Mouse (Mus musculus): ENCODE results near the gene Mid1. TPM values are rescaled to one million over a fixed set of nuclear protein-coding genes. Genes with fewer than 3 reads are reported as not detected.
"Not testable (repeated sequence)": the region's sequence is repeated elsewhere in the genome, so short reads cannot be mapped to it uniquely, and the experiment has no call there.

The Mid1 gene
- total RNA-seq, 1 experiment from 2014 or later: 9.8 TPM

DNA sequence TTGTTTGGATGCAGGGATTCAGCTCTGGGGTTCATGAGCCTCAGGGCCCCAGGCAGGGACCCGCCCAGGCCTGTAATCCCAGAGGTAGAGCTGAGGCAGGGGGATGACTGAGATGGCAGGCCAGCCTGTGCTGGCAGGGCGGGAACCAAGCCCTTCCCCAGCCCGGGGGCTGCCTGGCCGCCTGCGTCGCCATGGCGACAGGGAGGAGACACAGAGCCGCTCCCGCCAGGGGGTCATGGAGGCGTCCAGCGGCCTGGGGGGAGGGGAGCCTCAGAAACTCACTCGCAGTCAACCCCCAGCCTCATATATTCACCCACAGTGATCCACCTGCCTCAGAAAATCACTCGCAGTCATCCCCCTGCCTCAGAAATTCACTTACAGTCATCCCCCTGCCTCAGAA, 320.2 kb downstream of the Mid1 start:
- ATAC-seq (ENCODE audit: extremely low read depth, insufficient number of reproducible peaks, low FRiP score, poor library complexity, severe bottlenecking): not testable (repeated sequence)

DNA sequence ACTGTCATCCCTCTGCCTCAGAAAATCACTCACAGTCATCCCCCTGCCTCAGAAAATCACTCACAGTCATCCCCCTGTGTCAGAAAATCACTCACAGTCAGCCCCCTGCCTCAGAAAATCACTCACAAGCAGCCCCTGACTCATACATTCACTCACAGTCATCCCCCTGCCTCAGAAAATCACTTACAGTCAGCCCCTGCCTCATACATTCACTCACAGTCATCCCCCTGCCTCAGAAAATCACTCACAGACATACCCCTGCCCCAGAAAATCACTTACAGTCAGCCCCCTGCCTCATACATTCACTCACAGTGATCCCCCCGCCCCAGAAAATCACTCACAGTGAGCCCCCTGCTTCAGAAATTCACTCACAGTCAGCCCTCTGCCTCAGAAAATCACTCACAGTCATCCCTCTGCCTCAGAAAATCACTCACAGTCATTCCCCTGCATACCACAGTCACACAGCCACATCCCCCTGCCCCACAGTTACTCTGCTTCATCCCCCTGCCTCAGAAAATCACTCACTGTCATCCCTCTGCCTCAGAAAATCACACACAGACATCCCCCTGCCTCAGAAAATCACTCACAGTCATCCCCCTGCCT, 320.8 kb downstream of the Mid1 start:
- ATAC-seq (ENCODE audit: extremely low read depth, insufficient number of reproducible peaks, low FRiP score, poor library complexity, severe bottlenecking): not testable (repeated sequence)

DNA sequence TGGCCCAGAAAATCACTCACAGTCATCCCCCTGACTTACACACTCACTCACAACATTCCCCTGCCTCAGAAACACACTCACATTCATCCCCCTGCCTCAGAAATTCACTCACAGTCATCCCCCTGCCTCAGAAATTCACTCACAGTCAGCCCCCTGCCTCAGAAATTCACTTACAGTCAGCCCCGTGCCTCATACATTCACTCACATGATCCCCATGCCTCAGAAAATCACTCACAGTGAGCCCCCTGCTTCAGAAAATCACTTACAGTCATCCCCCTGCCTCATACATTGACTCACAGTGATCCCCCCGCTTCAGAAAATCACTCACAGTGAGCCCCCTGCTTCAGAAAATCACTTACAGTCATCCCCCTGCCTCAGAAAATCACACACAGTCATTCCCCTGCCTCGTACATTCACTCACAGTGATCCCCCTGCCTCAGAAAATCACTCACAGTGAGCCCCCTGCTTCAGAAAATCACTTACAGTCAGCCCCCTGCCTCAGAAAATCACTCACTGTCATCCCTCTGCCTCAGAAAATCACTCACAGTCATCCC, 321.8 kb downstream of the Mid1 start:
- ATAC-seq (ENCODE audit: extremely low read depth, insufficient number of reproducible peaks, low FRiP score, poor library complexity, severe bottlenecking): not testable (repeated sequence)

DNA sequence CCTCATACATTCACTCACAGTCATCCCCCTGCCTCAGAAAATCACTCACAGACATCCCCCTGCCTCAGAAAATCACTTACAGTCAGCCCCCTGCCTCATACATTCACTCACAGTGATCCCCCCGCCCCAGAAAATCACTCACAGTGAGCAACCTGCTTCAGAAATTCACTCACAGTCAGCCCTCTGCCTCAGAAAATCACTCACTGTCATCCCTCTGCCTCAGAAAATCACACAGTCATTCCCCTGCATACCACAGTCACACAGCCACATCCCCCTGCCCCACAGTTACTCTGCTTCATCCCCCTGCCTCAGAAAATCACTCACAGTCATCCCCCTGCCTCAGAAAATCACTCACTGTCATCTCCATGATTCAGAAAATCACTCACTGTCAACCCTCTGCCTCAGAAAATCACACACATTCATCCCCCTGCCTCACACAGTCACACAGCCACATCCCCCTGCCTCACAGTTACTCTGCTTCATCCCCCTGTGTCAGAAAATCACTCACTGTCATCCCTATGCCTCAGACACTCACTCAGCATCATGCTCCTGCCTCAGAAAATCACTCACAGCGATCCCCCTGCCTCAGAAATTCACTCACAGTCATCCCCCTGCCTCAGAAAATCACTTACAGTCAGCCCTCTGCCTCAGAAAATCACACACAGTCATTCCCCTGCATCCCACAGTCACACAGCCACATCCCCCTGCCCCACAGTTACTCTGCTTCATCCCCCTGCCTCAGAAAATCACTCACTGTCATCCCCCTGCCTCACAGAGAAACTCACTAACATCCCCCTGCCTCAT, 322.6 kb downstream of the Mid1 start:
- ATAC-seq (ENCODE audit: extremely low read depth, insufficient number of reproducible peaks, low FRiP score, poor library complexity, severe bottlenecking): not testable (repeated sequence)

DNA sequence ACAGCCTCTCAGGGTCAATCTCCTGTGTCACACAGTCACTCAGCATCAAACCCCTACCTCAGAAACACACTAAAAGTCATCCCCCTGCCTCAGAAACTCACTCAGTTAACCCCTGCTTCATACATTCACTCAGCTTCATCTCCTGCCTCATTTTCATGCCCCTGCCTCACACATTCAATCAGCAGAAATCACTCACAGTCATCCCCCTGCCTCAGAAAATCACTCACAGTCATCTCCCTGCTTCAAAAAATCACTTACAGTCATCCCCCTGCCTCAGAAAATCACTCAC, 323.1 kb downstream of the Mid1 start:
- ATAC-seq (ENCODE audit: extremely low read depth, insufficient number of reproducible peaks, low FRiP score, poor library complexity, severe bottlenecking): not testable (repeated sequence)

DNA sequence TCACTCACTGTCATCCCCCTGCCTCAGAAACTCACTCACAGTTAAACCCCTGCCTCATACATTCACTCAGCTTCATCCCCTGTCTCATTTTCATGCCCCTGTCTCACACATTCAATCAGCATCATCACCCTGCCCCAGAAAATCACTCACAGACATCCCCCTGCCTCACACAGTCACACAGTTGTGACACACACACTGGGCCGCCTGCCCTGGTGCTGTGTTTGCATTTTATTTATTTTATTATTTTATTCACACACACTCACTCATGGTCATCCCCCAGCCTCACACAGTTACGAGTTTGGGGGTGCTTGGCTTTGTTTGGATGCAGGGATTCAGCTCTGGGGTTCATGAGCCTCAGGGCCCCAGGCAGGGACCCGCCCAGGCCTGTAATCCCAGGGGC, 323.6 kb downstream of the Mid1 start:
- not testable (repeated sequence) for ATAC-seq (ENCODE audit: extremely low read depth, insufficient number of reproducible peaks, low FRiP score, poor library complexity, severe bottlenecking)

DNA sequence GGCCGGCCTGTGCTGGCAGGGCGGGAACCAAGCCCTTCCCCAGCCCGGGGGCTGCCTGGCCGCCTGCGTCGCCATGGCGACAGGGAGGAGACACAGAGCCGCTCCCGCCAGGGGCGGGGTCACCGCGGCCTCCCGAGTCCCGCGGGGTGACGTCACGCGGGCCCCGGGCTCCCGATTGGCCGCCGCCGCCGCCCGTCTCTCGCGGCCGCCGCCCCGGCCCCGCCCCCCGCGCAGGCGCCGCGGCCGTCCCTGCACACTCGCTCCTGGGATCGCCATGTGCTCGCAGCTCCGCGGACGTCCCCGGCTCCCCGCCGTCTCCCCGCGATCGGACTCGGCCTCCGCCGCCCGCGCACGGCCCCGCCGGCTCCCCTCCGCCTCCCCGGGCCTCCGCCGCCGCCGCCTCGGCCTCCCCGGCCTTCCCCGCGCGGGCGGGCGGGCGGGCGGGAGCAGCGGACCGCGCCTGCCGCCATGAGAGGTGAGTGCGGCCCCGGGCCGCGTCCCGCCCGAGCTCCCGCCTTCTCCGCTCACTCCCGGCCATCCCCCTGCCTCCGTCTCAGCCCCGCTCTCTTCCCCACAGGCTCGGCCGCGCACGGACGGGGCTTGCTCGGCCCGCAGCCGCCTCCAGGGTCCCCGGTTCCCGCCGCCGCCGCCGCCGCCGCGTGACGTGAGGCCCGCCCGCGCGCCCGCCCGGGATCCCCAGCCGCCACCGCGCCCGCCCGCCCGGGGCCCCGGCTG, 324.2 kb downstream of the Mid1 start, which contains the start of gene Gm21887:
Gene Gm21887, plus strand, starts transcription at position 644 of the 735 bp plus-strand sequence.
- ATAC-seq (ENCODE audit: extremely low read depth, insufficient number of reproducible peaks, low FRiP score, poor library complexity, severe bottlenecking): peak; percentile 17

DNA sequence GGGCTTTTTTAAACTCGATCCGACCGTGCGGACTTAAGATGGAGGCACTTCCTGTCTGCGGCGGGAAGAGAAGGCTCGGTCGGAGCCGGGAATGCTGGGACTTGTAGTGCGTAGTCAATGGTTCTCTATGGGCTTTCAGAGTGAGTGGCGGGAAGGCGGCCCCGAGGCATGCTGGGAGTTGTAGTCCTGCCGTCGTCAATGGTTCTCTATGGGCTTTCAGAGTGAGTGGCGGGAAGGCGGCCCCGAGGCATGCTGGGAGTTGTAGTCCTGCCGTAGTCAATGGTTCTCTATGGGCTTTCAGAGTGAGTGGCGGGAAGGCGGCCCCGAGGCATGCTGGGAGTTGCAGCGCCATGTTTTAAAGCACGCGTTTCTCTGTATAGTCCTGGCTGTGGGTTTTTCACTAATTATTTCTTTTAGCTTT, 324.8 kb downstream of the Mid1 start:
- peak; percentile 91 for ATAC-seq (ENCODE audit: extremely low read depth, insufficient number of reproducible peaks, low FRiP score, poor library complexity, severe bottlenecking)

DNA sequence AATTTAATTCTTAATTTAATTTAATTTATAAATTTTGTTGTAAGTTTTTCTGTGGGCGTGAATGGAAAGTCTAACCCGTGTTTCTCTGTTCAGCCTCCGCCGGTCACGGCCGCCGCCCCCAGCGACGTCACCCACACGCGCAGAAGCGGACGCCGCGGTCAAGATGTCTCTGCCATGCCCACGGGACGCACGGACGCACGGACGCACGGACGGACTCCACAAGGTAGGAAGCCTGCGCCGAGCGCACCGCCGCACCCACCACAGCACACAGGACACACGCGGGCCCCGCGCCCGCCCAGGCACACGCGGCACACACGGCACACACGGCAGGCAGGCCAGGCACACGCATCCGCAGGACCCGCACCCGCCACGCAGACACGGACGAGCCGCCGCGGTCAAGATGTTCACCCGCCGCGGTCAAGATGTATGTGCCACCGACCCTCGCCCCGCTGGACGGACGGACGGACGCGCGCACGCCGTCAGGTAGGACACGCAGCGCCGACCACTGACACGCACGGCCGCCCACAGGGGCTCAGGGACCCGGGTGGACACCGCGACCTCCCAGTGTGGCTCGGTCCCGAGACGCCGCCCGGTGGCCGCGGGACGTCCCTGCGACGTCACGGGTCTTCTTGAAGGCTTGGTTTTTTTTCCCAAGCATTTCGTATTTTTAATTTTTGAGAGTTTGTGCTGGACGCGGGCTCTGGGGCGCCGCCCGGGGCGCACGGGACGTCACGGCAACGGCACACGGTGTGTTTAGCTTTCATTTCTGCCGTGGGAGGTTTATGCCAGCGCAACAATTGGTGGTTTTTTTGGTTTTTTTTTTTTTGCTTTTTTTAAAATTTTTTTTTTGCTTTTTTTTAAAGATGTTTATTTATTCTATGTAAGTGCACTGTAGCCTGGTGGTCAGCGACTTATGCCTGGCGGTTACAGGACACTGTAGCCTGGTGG, 325.9 kb downstream of the Mid1 start:
- peak; percentile 3; the same call in 1 of the 2 replicates for ATAC-seq (ENCODE audit: extremely low read depth, insufficient number of reproducible peaks, low FRiP score, poor library complexity, severe bottlenecking)

DNA sequence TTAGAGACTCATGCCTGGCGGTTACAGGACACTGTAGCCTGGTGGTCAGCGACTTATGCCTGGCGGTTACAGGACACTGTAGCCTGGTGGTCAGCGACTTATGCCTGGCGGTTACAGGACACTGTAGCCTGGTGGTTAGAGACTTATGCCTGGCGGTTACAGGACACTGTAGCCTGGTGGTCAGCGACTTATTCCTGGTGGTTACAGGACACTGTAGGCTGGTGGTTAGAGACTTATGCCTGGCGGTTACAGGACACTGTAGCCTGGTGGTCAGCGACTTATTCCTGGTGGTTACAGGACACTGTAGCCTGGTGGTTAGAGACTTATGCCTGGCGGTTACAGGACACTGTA, 326.5 kb downstream of the Mid1 start:
- not testable (repeated sequence) for ATAC-seq (ENCODE audit: extremely low read depth, insufficient number of reproducible peaks, low FRiP score, poor library complexity, severe bottlenecking)

DNA sequence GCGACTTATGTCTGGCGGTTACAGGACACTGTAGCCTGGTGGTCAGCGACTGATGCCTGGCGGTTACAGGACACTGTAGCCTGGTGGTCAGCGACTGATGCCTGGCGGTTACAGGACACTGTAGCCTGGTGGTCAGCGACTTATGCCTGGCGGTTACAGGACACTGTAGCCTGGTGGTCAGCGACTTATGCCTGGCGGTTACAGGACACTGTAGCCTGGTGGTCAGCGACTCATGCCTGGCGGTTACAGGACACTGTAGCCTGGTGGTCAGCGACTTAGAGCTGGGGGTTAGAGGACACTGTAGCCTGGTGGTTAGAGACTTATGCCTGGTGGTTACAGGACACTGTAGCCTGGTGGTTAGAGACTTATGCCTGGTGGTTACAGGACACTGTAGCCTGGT, 328.4 kb downstream of the Mid1 start:
- not testable (repeated sequence) for ATAC-seq (ENCODE audit: extremely low read depth, insufficient number of reproducible peaks, low FRiP score, poor library complexity, severe bottlenecking)

DNA sequence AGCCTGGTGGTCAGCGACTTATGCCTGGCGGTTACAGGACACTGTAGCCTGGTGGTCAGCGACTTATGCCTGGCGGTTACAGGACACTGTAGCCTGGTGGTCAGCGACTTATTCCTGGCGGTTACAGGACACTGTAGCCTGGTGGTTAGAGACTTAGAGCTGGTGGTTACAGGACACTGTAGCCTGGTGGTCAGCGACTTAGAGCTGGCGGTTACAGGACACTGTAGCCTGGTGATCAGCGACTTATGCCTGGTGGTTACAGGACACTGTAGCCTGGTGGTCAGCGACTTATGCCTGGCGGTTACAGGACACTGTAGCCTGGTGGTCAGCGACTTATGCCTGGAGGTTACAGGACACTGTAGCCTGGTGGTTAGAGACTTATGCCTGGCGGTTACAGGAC, 329.0 kb downstream of the Mid1 start:
- not testable (repeated sequence) for ATAC-seq (ENCODE audit: extremely low read depth, insufficient number of reproducible peaks, low FRiP score, poor library complexity, severe bottlenecking)

DNA sequence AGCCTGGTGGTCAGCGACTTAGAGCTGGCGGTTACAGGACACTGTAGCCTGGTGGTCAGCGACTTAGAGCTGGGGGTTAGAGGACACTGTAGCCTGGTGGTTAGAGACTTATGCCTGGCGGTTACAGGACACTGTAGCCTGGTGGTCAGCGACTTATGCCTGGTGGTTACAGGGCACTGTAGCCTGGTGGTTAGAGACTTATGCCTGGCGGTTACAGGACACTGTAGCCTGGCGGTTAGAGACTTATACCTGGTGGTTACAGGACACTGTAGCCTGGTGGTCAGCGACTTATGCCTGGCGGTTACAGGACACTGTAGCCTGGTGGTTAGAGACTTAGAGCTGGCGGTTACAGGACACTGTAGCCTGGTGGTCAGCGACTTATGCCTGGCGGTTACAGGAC, 330.9 kb downstream of the Mid1 start:
- ATAC-seq (ENCODE audit: extremely low read depth, insufficient number of reproducible peaks, low FRiP score, poor library complexity, severe bottlenecking): not testable (repeated sequence)

DNA sequence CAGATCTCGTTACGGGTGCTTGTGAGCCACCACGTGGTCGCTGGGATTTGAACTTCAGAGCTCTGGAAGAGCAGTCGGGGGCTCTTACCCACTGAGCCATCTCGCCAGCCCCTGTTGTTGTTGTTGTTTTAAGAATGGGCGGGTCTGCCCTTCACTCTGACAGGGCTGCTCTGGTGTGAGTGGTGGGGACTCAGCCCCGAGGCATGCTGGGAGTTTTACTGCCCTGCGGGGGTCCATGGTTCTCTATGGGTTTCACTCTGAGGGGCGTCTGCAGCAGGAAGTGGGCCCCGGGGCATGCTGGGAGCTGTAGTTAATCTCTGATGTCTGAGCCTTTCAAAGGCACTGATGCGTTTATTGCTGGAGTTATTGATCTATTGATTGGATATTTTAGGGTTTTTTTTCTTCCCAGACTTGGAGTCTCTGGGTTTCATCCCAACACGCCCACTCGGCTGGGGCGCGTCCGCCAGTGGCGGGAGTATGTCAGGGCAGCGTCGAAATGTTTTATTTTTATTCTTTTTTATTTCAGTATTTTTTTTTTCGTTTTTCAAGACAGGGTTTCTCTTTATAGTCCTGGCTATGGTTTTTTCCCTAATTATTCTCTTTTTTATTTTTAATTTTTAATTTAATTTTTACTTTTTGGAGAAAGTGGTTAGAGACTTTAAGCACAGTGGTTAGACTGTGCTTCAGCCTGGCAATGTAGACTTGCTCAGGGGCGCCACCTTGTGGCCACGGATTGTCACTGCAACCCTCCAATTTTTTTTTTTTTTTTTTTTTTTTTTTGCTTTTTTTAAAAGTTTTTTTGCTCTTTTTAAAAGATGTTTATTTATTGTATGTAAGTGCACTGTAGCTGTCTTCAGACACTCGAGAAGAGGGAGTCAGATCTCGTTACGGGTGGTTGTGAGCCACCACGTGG, 332.6 kb downstream of the Mid1 start:
- ATAC-seq (ENCODE audit: extremely low read depth, insufficient number of reproducible peaks, low FRiP score, poor library complexity, severe bottlenecking): peak; percentile 43

DNA sequence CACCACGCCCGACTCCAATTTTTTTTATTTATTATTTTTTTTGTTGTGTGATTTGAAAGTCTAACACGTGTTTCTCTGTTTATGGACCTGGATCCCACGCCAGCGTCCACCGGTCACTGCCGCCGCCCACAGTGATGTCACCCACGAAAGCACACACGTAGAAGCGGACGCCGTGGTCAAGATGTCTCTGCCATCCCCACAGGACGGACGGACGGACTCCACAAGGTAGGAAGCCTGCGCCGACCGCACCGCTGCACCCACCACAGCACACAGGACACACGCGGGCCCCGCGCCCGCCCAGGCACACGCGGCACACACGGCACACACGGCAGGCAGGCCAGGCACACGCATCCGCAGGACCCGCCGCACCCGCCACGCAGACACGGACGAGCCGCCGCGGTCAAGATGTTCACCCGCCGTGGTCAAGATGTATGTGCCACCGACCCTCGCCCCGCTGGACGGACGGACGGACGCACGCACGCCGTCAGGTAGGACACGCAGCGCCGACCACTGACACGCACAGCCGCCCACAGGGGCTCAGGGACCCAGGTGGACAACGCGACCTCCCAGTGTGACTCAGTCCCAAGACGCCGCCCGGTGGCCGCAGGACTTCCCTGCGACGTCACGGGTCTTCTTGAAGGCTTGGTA, 333.7 kb downstream of the Mid1 start:
- ATAC-seq (ENCODE audit: extremely low read depth, insufficient number of reproducible peaks, low FRiP score, poor library complexity, severe bottlenecking): peak; percentile 25; the same call in 1 of the 2 replicates

DNA sequence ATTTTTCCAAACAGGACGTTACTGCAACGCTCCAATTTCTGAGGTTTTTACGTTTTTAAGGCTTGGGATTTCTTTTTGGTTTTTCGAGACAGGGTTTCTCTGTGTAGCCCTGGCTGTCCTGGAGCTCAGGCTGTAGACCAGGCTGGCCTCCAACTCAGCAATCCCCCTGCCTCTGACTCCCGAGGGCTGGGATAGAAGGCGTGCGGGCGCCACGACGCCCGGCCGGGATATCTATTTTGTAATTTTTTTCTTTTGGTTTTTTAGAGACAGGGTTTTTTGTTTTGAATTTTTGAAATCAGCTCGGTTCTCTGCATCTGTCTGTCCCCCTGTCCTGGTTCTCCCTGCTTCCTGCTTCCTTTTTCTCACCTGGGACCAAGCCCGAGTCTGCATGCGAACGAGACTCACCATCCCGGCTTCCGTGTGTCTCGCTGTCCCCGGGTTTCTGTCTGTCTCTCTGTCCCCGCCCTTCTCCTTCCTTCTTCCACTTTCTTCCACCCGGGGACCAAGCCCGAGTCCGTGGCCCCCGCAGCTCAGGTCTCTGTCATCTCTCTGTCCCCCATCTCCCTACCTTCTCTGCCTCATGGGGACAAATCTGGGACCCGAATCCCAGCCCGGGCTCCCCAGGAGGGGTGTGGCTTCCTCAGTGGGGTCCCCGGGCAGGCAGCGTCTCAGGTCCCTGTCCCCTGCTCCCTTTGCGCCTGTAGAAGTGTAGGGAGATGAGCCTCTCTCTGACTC, 334.4 kb downstream of the Mid1 start:
- ATAC-seq (ENCODE audit: extremely low read depth, insufficient number of reproducible peaks, low FRiP score, poor library complexity, severe bottlenecking): peak; percentile 14; the same call in 1 of the 2 replicates
